Mouse (Mus musculus) MEL (cell line): Measurements from ENCODE around the gene Pax8.

Source experiments
- CTCF ChIP-seq, 3 experiments: IDR thresholded peaks in 2 of 3; conservative IDR thresholded peaks in 1 of 3; 2 replicates each; pipeline ENCODE4 v1.5.1; 2011 to 2012; ENCODE audit warnings: low read length in 3 of 3, low read depth in 2 of 3, mild to moderate bottlenecking in 2 of 3, improper control_type of control experiment in 1 of 3, inconsistent platforms in 1 of 3, mixed read lengths in 1 of 3, moderate library complexity in 1 of 3; ENCODE audit not compliant: control insufficient read depth in 1 of 3, insufficient read depth in 1 of 3, poor library complexity in 1 of 3, severe bottlenecking in 1 of 3
- EP300 ChIP-seq, 2 experiments: IDR thresholded peaks; 2 replicates each; pipeline ENCODE4 v1.6.1; 2011; ENCODE audit warnings: improper control_type of control experiment in 2 of 2, low read length in 2 of 2, low read depth in 1 of 2, mild to moderate bottlenecking in 1 of 2
- POLR2A ChIP-seq, 2 experiments: IDR thresholded peaks; 2 replicates each; pipeline ENCODE4 v1.6.1; 2011 to 2012; ENCODE audit warnings: low read length in 2 of 2, mild to moderate bottlenecking in 2 of 2, control low read depth in 1 of 2, improper control_type of control experiment in 1 of 2, low read depth in 1 of 2, moderate library complexity in 1 of 2; ENCODE audit not compliant: control insufficient read depth in 1 of 2, insufficient read depth in 1 of 2, poor library complexity in 1 of 2
- POLR2AphosphoS5 ChIP-seq: IDR thresholded peaks from 2 replicates; pipeline ENCODE4 v1.6.1; 2012; ENCODE audit warnings: low read depth, borderline replicate concordance, mild to moderate bottlenecking, inconsistent platforms, low read length, moderate library complexity, mixed read lengths
- TAL1 ChIP-seq: IDR thresholded peaks from 2 replicates; pipeline ENCODE4 v1.6.1; 2012; ENCODE audit warnings: mild to moderate bottlenecking, inconsistent platforms, low read length, moderate library complexity, mixed read lengths
- USF1 ChIP-seq: IDR thresholded peaks from 2 replicates; pipeline ENCODE4 v1.6.1; 2014; ENCODE audit warnings: low read depth, mild to moderate bottlenecking, inconsistent platforms, low read length, improper control_type of control experiment, moderate library complexity
- ZKSCAN1 ChIP-seq: IDR thresholded peaks from 2 replicates; pipeline ENCODE4 v1.6.1; 2012; ENCODE audit warnings: low read depth, mild to moderate bottlenecking, inconsistent platforms, low read length, improper control_type of control experiment, moderate library complexity

DNA sequence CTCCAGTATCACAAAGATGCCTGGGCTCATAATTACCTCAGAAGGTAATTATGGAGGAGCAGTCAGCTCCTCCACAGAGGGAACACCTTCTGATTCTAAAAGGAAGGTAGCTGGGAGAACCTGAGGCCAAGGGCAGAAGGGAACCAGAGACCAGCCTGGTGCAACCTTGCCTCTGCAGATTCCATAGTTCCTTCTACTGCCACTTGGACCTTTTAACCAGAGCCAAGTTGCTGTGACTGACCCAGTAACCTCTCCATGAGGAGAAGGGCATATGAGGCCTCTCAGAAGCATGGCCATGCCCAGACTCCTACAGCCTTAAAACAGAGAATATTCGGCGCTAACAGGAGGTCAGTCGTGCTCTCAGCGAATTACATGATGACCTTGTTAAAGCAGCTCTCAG lies 57.8 kb downstream of the Pax8 start:
- TF ChIP-seq USF1 (no peak), POLR2A (IDR thresholded peaks at IDR 0.05; ENCODE audit: control insufficient read depth in 1 of 2, insufficient read depth in 1 of 2, low read depth in 1 of 2, low read length in 2 of 2, poor library complexity in 1 of 2) (no peak), CTCF (IDR thresholded peaks at IDR 0.05 in 2 of 3, conservative IDR thresholded peaks at IDR 0.05 in 1 of 3; ENCODE audit: control insufficient read depth in 1 of 3, insufficient read depth in 1 of 3, low read depth in 2 of 3, low read length in 3 of 3, poor library complexity in 1 of 3, severe bottlenecking in 1 of 3) (no peak), TAL1 (no peak), ZKSCAN1 (no peak), EP300 (IDR thresholded peaks at IDR 0.05; ENCODE audit: low read depth in 1 of 2, low read length in 2 of 2) (no peak), POLR2AphosphoS5 (no peak)
